Mouse (Mus musculus) forebrain, embryonic 16.5 days (tissue): Measurements from ENCODE around the gene Cfap298. TPM values are rescaled to one million over a fixed set of nuclear protein-coding genes. Genes with fewer than 3 reads are reported as not detected.

ENCODE experiments used
- ATAC-seq: fragments of 200-750 bp; cut with Nextera tagmentation; 2 replicates; pipeline ENCODE4 v1.8.0; 2017; ENCODE audit warnings: mild to moderate bottlenecking, moderate library complexity
- H3K27ac ChIP-seq: fragments of 300-500 bp; sonication (generic); 2 replicates; pipeline ENCODE4 v1.5.1; 2014; ENCODE audit warnings: low read length, control low read depth
- H3K27me3 ChIP-seq: fragments of 300-500 bp; sonication (generic); replicated peaks from 2 replicates; pipeline ENCODE4 v1.6.1; 2014; ENCODE audit warnings: low read length; ENCODE audit not compliant: control insufficient read depth, insufficient read depth
- H3K36me3 ChIP-seq: fragments of 300-500 bp; sonication (generic); 2 replicates; pipeline ENCODE4 v1.6.1; 2014; ENCODE audit not compliant: control insufficient read depth, insufficient read depth
- H3K4me1 ChIP-seq: fragments of 300-500 bp; sonication (generic); replicated peaks from 2 replicates; pipeline ENCODE4 v1.6.1; 2014; ENCODE audit warnings: low read length; ENCODE audit not compliant: control insufficient read depth, insufficient read depth
- H3K4me2 ChIP-seq: fragments of 300-500 bp; sonication (generic); 2 replicates; pipeline ENCODE4 v1.6.1; 2014; ENCODE audit warnings: mild to moderate bottlenecking, low read length, control low read depth
- H3K4me3 ChIP-seq: fragments of 300-500 bp; sonication (generic); replicated peaks from 2 replicates; pipeline ENCODE4 v1.5.1; 2014; ENCODE audit warnings: mild to moderate bottlenecking, low read length, control low read depth
- H3K9ac ChIP-seq: fragments of 300-500 bp; sonication (generic); replicated peaks from 2 replicates; pipeline ENCODE4 v1.6.1; 2014; ENCODE audit warnings: low read depth, low read length, control low read depth
- H3K9me3 ChIP-seq: fragments of 300-500 bp; sonication (generic); 2 replicates; pipeline ENCODE4 v1.6.1; 2016; ENCODE audit warnings: low read length; ENCODE audit not compliant: control insufficient read depth
- WGBS: fragments of 180-500 bp; shearing (Covaris S2); extraction: QIAGEN DNeasy Blood & Tissue Kit; methylation state at CpG from one replicate; pipeline ENCODE4 v1.1.7; 2014; 5-methylcytosine and 5-hydroxymethylcytosine counted together
- polyA plus RNA-seq: library from polyadenylated mRNA; unstranded; fragments of >200 nt; fragmentation: Nextera tagmentation; extraction: Ambion mirVana; gene quantifications from 2 replicates; pipeline ENCODE4 v1.2.1, GENCODE M21; 2015

The Cfap298 gene
- polyA plus RNA-seq, 1 experiment from 2014 or later: 59.5 TPM

DNA sequence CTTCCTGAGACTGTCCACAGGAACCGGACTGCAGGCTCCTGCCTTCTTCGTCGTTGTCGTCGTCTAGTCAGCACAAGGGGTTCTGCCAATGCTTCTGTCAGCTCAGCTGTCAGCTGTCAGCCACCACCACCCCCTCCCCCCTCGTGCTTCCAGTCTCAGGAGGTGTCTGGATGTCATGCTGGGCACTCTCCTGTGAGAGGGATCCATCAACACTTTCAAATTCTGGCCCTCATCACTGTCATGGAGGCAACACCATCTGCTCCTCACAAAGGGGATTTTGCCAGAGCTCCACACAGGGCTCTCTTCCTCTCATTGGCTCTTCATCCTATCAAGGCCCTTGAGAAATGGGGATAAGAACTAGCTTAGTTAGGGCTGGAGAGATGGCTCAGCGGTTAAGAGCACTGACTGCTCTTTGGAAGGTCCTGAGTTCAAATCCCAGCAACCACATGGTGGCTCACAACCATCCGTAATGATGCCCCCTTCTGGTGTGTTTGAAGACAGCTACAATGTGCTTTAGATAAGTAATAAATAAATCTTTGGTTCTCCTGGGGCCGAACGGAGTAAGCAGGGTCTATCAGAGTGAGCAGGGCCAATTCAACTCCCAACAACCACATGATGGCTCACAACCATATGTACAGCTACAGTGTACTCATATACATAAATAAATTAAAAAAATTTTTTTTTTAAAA is 13.3 kb downstream of the Cfap298 start:
- Histone ChIP-seq H3K36me3 (peaks cover 3% of the 10 kb centered on the region; the same call in 1 of the 2 replicates), H3K4me1 (no peaks in the 10 kb centered on the region), H3K4me2 (no peak overlapping the region), H3K4me3 (no peak overlapping the region), H3K9ac (no peak overlapping the region), H3K9me3 (no peaks in the 10 kb centered on the region), H3K27ac (peak overlapping the region; percentile 4; the same call in 1 of the 2 replicates), H3K27me3 (no peaks in the 10 kb centered on the region)
- WGBS: 45% methylated on average over 10 of the region's 10 CpGs
- ATAC-seq: peak; percentile 84

- WGBS: 65% methylated on average over 8 of the region's 8 CpGs
- Histone ChIP-seq H3K36me3 (no peaks in the 10 kb centered on the region), H3K4me2 (no peak overlapping the region), H3K4me1 (no peaks in the 10 kb centered on the region), H3K4me3 (no peak overlapping the region), H3K9me3 (no peaks in the 10 kb centered on the region), H3K27ac (no peak overlapping the region), H3K9ac (no peak overlapping the region), H3K27me3 (no peaks in the 10 kb centered on the region)
- ATAC-seq: no peak
Observed at GRCm38 (mm10) chr16:90917156-90917555, 17.8 kb downstream of the Cfap298 start.

- Histone ChIP-seq H3K27ac (no peak overlapping the region), H3K4me2 (no peak overlapping the region), H3K4me1 (no peaks in the 10 kb centered on the region), H3K9me3 (no peaks in the 10 kb centered on the region), H3K9ac (no peak overlapping the region), H3K4me3 (no peak overlapping the region), H3K27me3 (no peaks in the 10 kb centered on the region), H3K36me3 (no peaks in the 10 kb centered on the region)
- ATAC-seq: no peak
- WGBS: 24% methylated on average over 12 of the region's 12 CpGs
Observed at GRCm38 (mm10) chr16:90916040-90916481, 18.9 kb downstream of the Cfap298 start.

- Histone ChIP-seq H3K9ac (no peak overlapping the region), H3K36me3 (no peaks in the 10 kb centered on the region), H3K4me2 (no peak overlapping the region), H3K9me3 (no peaks in the 10 kb centered on the region), H3K4me3 (no peak overlapping the region), H3K27ac (no peak overlapping the region), H3K27me3 (no peaks in the 10 kb centered on the region), H3K4me1 (no peaks in the 10 kb centered on the region)
- no peak for ATAC-seq
- 83% methylated on average over 13 of the region's 13 CpGs for WGBS
Observed at GRCm38 (mm10) chr16:90911766-90912165, 23.1 kb downstream of the Cfap298 start.

DNA sequence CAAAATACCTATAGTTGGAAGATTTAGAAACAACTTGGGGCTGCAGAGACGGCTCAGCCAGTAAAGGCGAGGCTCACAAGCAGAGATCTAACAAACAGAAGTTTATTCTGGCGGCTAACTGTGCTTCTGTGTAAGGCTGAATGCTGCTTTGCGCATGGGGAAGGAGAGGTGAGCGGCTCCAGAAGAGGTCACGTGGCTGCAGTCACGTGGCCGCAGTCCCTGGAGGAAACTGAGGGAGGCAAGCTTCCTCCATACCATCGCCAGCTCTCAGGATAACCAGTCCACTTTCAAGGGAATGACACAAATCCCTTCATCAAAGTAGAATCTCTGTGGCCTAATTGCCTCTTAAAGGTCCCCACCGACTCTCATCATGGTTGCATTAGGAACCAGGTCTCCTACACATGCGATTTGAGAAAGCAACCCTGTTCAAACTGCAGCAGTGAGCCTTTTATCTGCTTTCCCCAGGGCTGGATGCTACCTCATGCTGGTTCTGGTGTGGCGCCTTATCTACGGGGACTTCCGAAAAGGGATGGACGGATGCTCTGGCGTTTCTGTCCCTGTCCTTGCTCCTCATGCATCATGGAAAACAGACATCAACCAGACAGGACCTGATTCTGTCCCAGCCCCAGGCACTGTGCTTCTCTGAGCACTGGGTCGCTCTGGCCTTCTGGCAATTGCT is 23.9 kb downstream of the Cfap298 start:
- Histone ChIP-seq H3K4me1 (no peaks in the 10 kb centered on the region), H3K27me3 (no peaks in the 10 kb centered on the region), H3K9ac (no peak overlapping the region), H3K36me3 (no peaks in the 10 kb centered on the region), H3K4me2 (no peak overlapping the region), H3K4me3 (no peak overlapping the region), H3K27ac (no peak overlapping the region), H3K9me3 (no peaks in the 10 kb centered on the region)
- no peak for ATAC-seq
- 83% methylated on average over 17 of the region's 17 CpGs for WGBS

DNA sequence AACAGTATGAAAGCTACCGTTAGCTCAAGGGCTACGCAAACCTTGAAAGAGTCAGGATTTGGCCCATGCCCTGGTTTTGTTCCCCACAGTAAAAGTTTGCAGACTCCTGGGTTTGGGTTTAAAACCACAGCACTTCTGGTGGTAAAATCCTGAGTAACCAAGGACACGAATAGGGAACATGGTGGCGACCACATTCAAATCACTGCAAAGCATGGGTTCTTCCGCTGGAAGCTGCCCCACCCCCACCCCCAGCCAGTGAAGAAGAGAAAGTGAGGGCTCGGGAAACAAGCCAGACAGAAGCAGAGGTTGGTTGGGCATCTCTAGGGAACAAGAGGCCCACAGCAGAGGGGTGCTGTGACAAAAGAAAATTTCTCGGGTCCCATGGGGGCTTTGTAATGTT is 27.7 kb downstream of the Cfap298 start:
- Histone ChIP-seq H3K9ac (no peak overlapping the region), H3K36me3 (no peaks in the 10 kb centered on the region), H3K9me3 (no peaks in the 10 kb centered on the region), H3K27ac (no peak overlapping the region), H3K27me3 (no peaks in the 10 kb centered on the region), H3K4me3 (no peak overlapping the region), H3K4me2 (no peak overlapping the region), H3K4me1 (no peaks in the 10 kb centered on the region)
- no peak for ATAC-seq
- 74% methylated on average over 7 of the region's 7 CpGs for WGBS

DNA sequence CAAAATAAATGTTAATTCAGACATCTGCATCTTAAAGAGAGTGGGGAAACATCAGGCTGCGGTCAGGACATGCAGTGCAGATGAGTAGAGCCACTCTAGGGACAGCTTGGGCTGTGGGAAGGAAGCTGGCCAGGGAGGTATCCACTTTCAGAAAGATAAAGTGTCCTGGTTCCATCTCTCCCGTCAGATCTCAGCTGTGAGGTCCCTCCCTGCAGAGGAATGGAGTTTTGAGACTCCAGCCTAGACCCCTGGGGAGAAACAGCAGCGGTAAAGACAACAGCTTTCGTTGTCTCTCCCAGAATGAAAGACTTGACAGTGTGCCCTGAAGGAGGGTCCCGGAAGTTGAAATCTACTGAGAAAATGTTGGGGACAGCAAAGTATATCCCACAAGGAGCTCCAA is 31.6 kb downstream of the Cfap298 start:
- H3K9ac ChIP-seq: no peak overlapping the region
- no peak overlapping the region for H3K4me2 ChIP-seq
- H3K27ac ChIP-seq: no peak overlapping the region
- H3K36me3 ChIP-seq: no peaks in the 10 kb centered on the region
- no peaks in the 10 kb centered on the region for H3K27me3 ChIP-seq
- H3K4me3 ChIP-seq: no peak overlapping the region
- no peaks in the 10 kb centered on the region for H3K9me3 ChIP-seq
- 35% methylated on average over 5 of the region's 5 CpGs for WGBS
- no peak for ATAC-seq
- H3K4me1 ChIP-seq: no peaks in the 10 kb centered on the region

GRCm38 (mm10) chr16:90901364-90901763 is 33.5 kb downstream of the Cfap298 start:
- Histone ChIP-seq H3K27ac (no peak overlapping the region), H3K27me3 (no peaks in the 10 kb centered on the region), H3K9me3 (no peaks in the 10 kb centered on the region), H3K9ac (no peak overlapping the region), H3K4me3 (no peak overlapping the region), H3K4me2 (no peak overlapping the region), H3K4me1 (no peaks in the 10 kb centered on the region), H3K36me3 (no peaks in the 10 kb centered on the region)
- 81% methylated on average over 4 of the region's 4 CpGs for WGBS
- no peak for ATAC-seq

DNA sequence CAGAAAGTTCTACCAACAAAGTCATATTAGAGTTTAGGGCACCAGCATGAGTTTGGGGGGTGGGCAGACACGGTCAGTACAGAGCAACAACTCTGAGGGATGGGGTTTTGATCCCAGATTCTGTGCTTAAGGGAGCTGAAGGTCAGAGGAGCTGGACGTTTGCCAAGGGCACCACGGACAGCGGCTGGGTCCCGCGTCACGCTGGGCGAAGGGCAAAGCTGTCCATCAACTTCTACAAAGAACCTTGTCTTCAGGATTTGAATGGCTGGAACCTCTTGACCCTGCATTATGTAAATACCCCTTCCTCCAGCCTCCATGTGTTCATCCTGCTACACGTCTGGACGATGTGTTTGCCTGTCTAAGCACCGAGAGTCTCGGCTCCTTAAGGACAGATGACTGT is 35.4 kb downstream of the Cfap298 start:
- no peak overlapping the region for H3K4me2 ChIP-seq
- ATAC-seq: no peak
- no peaks in the 10 kb centered on the region for H3K4me1 ChIP-seq
- H3K4me3 ChIP-seq: no peak overlapping the region
- H3K27me3 ChIP-seq: no peaks in the 10 kb centered on the region
- no peak overlapping the region for H3K27ac ChIP-seq
- H3K9me3 ChIP-seq: no peaks in the 10 kb centered on the region
- no peak overlapping the region for H3K9ac ChIP-seq
- WGBS: 62% methylated on average over 12 of the region's 12 CpGs
- no peaks in the 10 kb centered on the region for H3K36me3 ChIP-seq
